Mouse (Mus musculus) bone marrow, adult 2 months (tissue): Measurements from ENCODE around the gene Tmeff2. TPM values are rescaled to one million over a fixed set of nuclear protein-coding genes. Genes with fewer than 3 reads are reported as not detected.

Source experiments
- H3K27ac ChIP-seq: fragments of 200-500 bp; 2 replicates; pipeline ENCODE4 v1.5.1; 2012; ENCODE audit warnings: low read depth, mild to moderate bottlenecking, control low read depth, inconsistent platforms, low read length; ENCODE audit not compliant: control insufficient read depth, poor library complexity, insufficient read depth
- H3K4me1 ChIP-seq: fragments of 200-500 bp; 2 replicates; pipeline ENCODE4 v1.6.1; 2011; ENCODE audit warnings: low read length; ENCODE audit not compliant: control insufficient read depth, insufficient read depth
- H3K4me3 ChIP-seq: fragments of 200-500 bp; replicated peaks from 2 replicates; pipeline ENCODE3; 2011; ENCODE audit warnings: mild to moderate bottlenecking, low read depth, low read length, control low read depth; ENCODE audit not compliant: control insufficient read depth
- CTCF ChIP-seq: fragments of 200-500 bp; IDR thresholded peaks from 2 replicates; pipeline ENCODE4 v1.5.1; 2011; ENCODE audit warnings: low read length, control low read depth; ENCODE audit not compliant: control insufficient read depth, insufficient read depth
- POLR2A ChIP-seq: fragments of 200-500 bp; IDR thresholded peaks from 2 replicates; pipeline ENCODE4 v1.6.1; 2011; ENCODE audit warnings: low read depth, mild to moderate bottlenecking, control low read depth, low read length, borderline replicate concordance; ENCODE audit not compliant: control insufficient read depth
- WGBS: fragments of 180-500 bp; shearing (Covaris S2); methylation state at CpG from one replicate; pipeline ENCODE4 v1.1.7; 2018; 5-methylcytosine and 5-hydroxymethylcytosine counted together
- polyA plus RNA-seq: library from polyadenylated mRNA; stranded (reverse); fragments of >200 nt; gene quantifications from 2 replicates; pipeline ENCODE4 v1.2.4, GENCODE M21; 2011; ENCODE audit warnings: low replicate concordance; ENCODE audit not compliant: missing spikeins, insufficient read depth, insufficient read length

The Tmeff2 gene
- polyA plus RNA-seq, 1 experiment, result not detected

- TF ChIP-seq CTCF (no peak), POLR2A (no peak)
- Histone ChIP-seq H3K27ac (no peak overlapping the region), H3K4me1 (no peaks in the 10 kb centered on the region), H3K4me3 (no peak overlapping the region)
- WGBS, result 63% methylated on average over 2 of the region's 2 CpGs
These were observed 206.9 kb downstream of the Tmeff2 start for GRCm38 (mm10) chr1:51107299-51107698.

GRCm38 (mm10) chr1:51114721-51115120, 214.3 kb downstream of the Tmeff2 start:
- no peak for TF ChIP-seq CTCF
- no peak for TF ChIP-seq POLR2A
- no peak overlapping the region for H3K27ac ChIP-seq
- no peak overlapping the region for H3K4me3 ChIP-seq
- H3K4me1 ChIP-seq, result no peaks in the 10 kb centered on the region
- 83% methylated on average over 5 of the region's 5 CpGs for WGBS

DNA sequence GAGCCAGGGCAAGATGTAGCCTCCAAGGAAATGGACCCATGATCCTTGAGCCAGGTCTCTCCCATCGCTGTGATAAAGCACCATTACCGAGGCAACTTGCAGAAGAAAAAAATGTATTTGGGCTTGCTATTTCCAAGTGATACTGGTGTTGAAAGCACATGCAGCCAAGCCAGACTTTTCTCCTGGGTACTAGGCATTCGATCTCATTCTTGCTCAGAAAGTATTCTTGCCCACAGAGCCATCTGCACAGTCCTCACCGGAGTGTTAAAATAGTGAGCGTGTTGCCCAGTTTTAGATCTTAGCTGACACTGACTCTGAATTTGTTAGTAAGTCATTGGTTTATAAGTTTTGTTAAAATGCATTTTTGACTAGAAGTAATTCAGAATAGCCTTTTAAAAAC, 215.3 kb downstream of the Tmeff2 start:
- 83% methylated on average over 5 of the region's 5 CpGs for WGBS
- Histone ChIP-seq H3K4me3 (no peak overlapping the region), H3K27ac (no peak overlapping the region), H3K4me1 (no peaks in the 10 kb centered on the region)
- TF ChIP-seq POLR2A (no peak), CTCF (no peak)

- TF ChIP-seq POLR2A (no peak), CTCF (no peak)
- H3K4me3 ChIP-seq, result no peak overlapping the region
- WGBS, result 70% methylated on average over 2 of the region's 2 CpGs
These were observed 217.4 kb downstream of the Tmeff2 start for GRCm38 (mm10) chr1:51117830-51118229.

DNA sequence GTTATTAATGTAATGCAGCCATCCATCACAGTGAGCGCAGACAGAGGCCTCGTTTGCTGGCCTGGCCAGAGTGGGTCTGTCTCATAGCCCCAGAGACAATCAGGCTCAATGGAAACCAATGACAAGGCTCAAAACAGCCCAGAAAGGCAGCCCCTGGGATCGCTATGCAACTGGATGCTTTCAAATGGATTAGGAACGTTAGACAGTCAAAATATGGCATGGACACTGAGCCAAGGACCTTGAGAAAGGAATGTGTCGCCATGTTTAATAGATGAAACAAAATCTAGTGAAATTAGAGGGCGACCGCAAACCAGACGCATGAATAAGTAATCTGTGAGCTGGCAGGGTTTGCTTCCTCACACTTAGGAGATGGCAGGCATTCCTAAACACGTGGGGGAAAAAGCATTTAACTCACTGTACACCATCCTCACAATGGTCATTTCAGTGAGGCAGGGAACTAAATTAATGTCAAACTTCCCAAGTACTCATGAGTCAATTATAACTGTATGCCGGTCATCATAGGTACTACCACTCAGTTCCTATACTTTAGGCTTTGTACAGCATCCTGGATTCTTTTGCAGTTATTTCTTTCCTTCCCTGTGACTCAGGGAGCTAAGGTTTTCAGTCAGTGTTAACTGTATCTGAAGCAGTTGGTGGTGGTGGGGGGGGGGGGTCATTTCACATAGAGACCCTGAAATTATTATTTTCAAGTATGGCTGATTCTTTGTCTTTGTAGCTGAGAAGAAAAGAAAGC, 225.4 kb downstream of the Tmeff2 start:
- Histone ChIP-seq H3K4me1 (no peaks in the 10 kb centered on the region), H3K4me3 (no peak overlapping the region), H3K27ac (no peak overlapping the region)
- no peak for TF ChIP-seq POLR2A
- TF ChIP-seq CTCF, result no peak
- 74% methylated on average over 10 of the region's 10 CpGs for WGBS

More at GRCm38 (mm10) chr1:51117830-51118229, 217.4 kb downstream of the Tmeff2 start:
- H3K27ac ChIP-seq, result no peak overlapping the region
- no peaks in the 10 kb centered on the region for H3K4me1 ChIP-seq

- no peak for TF ChIP-seq POLR2A
- no peak for TF ChIP-seq CTCF
- no peak overlapping the region for H3K4me3 ChIP-seq
- no peaks in the 10 kb centered on the region for H3K4me1 ChIP-seq
- H3K27ac ChIP-seq, result no peak overlapping the region
- 49% methylated on average over 5 of the region's 5 CpGs for WGBS
These were observed 225.9 kb downstream of the Tmeff2 start for GRCm38 (mm10) chr1:51126425-51126765.

GRCm38 (mm10) chr1:51136792-51137191, 236.3 kb downstream of the Tmeff2 start:
- WGBS, result 26% methylated on average over 2 of the region's 2 CpGs
- Histone ChIP-seq H3K4me1 (no peaks in the 10 kb centered on the region), H3K27ac (no peak overlapping the region), H3K4me3 (no peak overlapping the region)
- TF ChIP-seq POLR2A, result no peak
- no peak for TF ChIP-seq CTCF

DNA sequence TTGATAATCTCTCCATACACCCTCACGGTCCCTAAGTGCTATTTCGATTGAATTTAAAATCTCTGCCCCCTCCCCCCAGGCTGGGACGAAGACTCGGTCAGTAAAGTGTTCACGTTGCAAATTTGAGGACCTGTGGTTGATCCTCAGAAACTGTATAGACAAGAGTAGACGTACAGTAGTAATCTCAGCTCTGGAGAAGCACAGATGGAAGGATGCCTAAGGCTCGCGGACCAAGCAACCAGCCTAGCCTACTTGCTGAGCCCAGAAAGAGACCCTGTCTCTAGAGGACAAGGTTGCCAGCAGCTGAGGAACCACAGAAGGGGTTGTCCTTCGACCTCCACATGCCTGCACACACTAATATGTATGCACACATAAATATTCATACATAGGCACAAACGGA, 239.2 kb downstream of the Tmeff2 start:
- H3K4me1 ChIP-seq, result no peaks in the 10 kb centered on the region
- WGBS, result 77% methylated on average over 10 of the region's 10 CpGs
- no peak overlapping the region for H3K4me3 ChIP-seq
- no peak for TF ChIP-seq POLR2A
- no peak for TF ChIP-seq CTCF
- no peak overlapping the region for H3K27ac ChIP-seq

DNA sequence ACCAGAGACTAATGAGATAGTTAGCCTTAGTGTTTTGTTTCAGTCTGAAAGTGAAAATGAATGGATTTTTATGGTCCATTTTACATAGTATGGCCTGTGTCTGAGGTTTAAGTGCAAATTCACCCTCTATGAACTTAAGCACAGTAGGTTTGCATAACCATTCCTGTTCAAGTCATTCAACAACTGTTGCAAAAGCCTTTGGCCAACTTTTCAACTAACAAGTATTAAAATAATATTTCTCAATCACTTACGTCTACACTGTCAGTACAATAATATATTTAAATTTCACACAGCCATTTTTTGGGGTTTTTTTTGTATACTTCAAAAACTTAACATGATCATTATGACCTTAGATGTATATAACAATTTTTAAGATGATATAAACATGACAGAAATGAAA, 240.9 kb downstream of the Tmeff2 start:
- Histone ChIP-seq H3K4me3 (no peak overlapping the region), H3K4me1 (no peaks in the 10 kb centered on the region), H3K27ac (no peak overlapping the region)
- WGBS, result 69% methylated on average over 1 of the region's 1 CpGs
- no peak for TF ChIP-seq CTCF
- TF ChIP-seq POLR2A, result no peak

DNA sequence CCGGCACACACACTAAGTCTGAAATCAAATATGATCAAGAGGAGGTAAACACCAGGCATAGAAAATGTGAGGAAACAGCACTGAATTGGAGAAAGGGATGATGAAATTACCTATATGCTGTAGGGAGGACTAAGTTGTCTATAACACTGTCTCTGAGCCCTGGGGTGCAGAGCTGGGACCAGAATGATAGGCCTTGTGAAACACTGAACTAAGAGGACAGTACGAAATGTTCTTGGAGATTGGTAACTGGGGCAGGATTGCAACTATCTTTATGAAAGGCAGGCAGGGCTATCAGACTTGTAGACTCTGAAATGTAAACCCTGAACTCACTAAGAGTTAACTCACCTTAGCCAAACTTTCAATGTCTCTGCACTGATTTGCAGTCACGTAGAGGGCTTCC, 242.3 kb downstream of the Tmeff2 start:
- 82% methylated on average over 3 of the region's 3 CpGs for WGBS
- TF ChIP-seq POLR2A (no peak), CTCF (no peak)

More for the DNA sequence above, 242.3 kb downstream of the Tmeff2 start:
- H3K4me1 ChIP-seq, result no peaks in the 10 kb centered on the region
- H3K4me3 ChIP-seq, result no peak overlapping the region
- H3K27ac ChIP-seq, result no peak overlapping the region
